Mouse (Mus musculus): Measurements from ENCODE around the gene Dnaja2. TPM values are rescaled to one million over a fixed set of nuclear protein-coding genes. Genes with fewer than 3 reads are reported as not detected.

Gene Dnaja2
- polyA plus RNA-seq, 1 experiment from 2014 or later = 160 TPM

DNA sequence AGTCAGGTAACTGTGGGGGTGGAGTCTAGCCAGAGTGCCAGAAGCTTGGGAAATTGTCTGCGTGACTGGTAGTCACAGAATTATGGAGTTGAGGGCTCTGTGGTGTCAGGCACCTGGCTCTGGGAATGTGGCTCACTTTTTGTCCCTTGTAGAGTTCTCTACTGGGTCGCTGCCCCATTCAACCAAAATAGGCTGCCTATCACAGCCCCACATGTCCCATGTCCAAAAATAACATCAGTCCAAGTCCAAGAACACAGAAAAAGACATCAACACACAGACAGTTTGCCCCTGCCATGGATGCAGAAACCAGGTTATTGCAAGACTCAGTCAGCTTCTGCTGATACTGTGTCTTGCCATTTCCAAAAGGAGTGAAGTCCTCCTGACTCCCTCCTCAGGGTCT, 33.5 kb upstream of the Dnaja2 start:
- Histone ChIP-seq H3K4me1 (no peaks in the 10 kb centered on the region), H3K27ac (no peak overlapping the region), H3K4me3 (no peak overlapping the region), H3K36me3 (no peaks in the 10 kb centered on the region), H3K9ac (no peak overlapping the region), H3K4me2 (no peak overlapping the region), H3K9me3 (no peaks in the 10 kb centered on the region), H3K27me3 (no peaks in the 10 kb centered on the region)
- WGBS = 71% methylated on average over 2 of the region's 2 CpGs
- ATAC-seq (ENCODE audit: borderline replicate concordance, extremely low read depth, low FRiP score, low TSS enrichment) = no peak

DNA sequence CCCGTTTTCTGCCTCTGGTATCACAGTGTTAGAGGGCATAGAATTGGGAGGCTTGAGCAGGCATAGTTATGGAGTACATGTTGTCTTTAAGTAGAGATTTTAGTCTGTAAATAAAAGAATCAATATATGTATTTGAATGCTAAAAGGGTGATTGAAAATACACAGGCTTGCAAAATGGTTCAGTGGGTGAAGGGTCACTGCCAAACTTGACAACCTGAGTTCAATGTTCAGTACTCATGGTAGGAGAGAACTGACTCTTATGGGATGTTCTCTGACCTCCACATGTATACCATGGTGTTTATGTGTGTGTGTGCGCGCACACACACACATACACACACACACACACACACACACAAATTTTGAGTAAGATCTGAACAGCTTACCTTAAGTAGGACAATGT, 22.5 kb upstream of the Dnaja2 start:
- Histone ChIP-seq H3K27ac (no peak overlapping the region), H3K27me3 (no peaks in the 10 kb centered on the region), H3K9ac (no peak overlapping the region), H3K4me3 (no peak overlapping the region), H3K4me2 (no peak overlapping the region), H3K36me3 (no peaks in the 10 kb centered on the region), H3K9me3 (no peaks in the 10 kb centered on the region), H3K4me1 (no peaks in the 10 kb centered on the region)
- no peak for ATAC-seq (ENCODE audit: borderline replicate concordance, extremely low read depth, low FRiP score, low TSS enrichment)
- 81% methylated on average over 3 of the region's 3 CpGs for WGBS

DNA sequence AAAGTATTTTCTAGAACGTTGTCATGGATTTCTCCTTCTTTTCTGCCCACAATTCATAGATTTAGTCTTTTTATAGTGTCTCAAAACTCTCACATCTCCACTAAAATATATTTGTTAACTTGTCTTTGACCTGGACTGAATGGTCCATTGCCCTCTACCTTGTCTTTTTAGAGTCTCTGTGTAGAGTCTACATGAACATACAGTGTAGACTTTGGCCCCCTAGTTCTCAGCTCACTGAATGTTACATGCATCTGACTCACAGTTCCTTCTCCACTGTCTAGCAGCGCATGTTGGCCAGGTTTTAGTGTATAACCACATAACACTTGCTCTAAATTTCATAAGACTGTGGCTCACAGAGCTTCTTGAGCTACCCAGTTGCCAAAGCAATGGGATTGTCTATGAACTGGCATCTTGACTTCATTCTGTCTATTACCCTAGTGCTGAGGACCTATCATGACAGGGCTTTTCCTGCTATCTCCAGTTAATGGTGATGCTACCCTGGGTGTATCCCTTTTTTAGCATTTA, 18.9 kb upstream of the Dnaja2 start:
- Histone ChIP-seq H3K9me3 (no peaks in the 10 kb centered on the region), H3K9ac (no peak overlapping the region), H3K4me1 (no peaks in the 10 kb centered on the region), H3K27me3 (no peaks in the 10 kb centered on the region), H3K4me3 (no peak overlapping the region), H3K4me2 (no peak overlapping the region), H3K27ac (no peak overlapping the region), H3K36me3 (no peaks in the 10 kb centered on the region)
- 80% methylated on average over 2 of the region's 2 CpGs for WGBS
- no peak for ATAC-seq (ENCODE audit: borderline replicate concordance, extremely low read depth, low FRiP score, low TSS enrichment)

DNA sequence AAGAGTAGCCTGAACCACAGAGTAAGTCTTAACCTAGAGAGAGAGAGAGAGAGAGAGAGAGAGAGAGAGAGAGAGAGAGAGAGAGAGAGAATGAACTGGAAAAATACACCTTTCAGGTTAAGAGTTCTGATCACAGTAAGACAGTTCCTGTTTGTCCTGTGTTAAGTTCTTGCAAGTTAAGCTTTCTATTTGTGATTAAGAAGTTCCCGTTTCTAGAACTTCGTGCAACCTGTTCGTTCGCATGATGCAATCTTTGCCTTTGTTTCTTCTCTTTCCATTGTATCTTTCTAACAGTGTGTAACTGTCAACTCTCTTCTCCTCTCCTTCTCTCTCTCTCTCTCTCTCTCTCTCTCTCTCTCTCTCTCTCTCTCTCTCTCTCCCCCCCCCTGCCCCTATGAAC, 15.3 kb upstream of the Dnaja2 start:
- WGBS = 79% methylated on average over 4 of the region's 4 CpGs
- Histone ChIP-seq H3K9ac (no peak overlapping the region), H3K4me3 (no peak overlapping the region), H3K27me3 (no peaks in the 10 kb centered on the region), H3K9me3 (no peaks in the 10 kb centered on the region), H3K36me3 (no peaks in the 10 kb centered on the region), H3K27ac (no peak overlapping the region), H3K4me1 (no peaks in the 10 kb centered on the region), H3K4me2 (no peak overlapping the region)
- no peak for ATAC-seq (ENCODE audit: borderline replicate concordance, extremely low read depth, low FRiP score, low TSS enrichment)

DNA sequence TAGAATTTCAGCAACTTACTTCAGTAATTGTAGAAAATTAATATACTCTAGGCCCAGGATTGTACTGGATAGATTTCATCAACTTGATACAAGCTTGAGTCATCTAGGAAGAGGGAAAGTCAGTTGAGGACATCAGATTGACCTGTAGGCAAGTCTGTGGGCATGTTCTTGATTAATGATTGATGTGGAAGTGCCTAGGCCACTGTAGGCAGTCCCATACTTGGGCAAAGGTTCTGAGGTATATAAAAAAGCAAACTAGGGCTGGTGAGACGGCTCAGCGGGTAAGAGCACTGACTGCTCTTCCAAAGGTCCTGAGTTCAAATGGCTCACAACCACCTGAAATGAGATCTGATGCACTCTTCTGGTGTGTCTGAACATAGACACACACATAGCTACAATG, 12.7 kb upstream of the Dnaja2 start:
- Histone ChIP-seq H3K9ac (no peak overlapping the region), H3K4me3 (no peak overlapping the region), H3K27me3 (no peaks in the 10 kb centered on the region), H3K4me2 (no peak overlapping the region), H3K36me3 (no peaks in the 10 kb centered on the region), H3K27ac (no peak overlapping the region), H3K4me1 (no peaks in the 10 kb centered on the region), H3K9me3 (no peaks in the 10 kb centered on the region)
- no peak for ATAC-seq (ENCODE audit: borderline replicate concordance, extremely low read depth, low FRiP score, low TSS enrichment)
- WGBS = 85% methylated on average over 2 of the region's 2 CpGs

DNA sequence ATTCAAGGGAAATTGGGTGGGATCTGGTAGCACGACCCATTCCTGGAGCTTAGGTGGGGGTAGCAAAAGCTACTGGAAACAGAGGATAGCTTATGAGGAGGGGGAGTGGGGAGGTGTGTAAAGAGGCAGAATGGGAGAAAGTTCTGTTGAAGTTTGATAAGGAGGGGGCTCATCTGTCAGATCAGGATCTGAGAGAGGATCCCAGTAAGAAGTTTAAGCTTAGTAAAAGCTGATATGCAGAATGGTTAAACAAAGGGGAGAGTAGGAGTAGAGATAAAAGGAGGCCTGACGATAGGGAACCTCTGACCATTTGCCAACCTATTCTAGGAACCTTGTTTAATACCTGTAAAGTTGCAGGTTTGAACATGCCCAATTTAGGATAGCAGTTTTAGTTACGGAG, 10.0 kb upstream of the Dnaja2 start:
- 60% methylated on average over 3 of the region's 3 CpGs for WGBS
- no peak for ATAC-seq (ENCODE audit: borderline replicate concordance, extremely low read depth, low FRiP score, low TSS enrichment)
- Histone ChIP-seq H3K27ac (no peak overlapping the region), H3K4me2 (no peak overlapping the region), H3K36me3 (no peaks in the 10 kb centered on the region), H3K4me3 (no peak overlapping the region), H3K4me1 (no peaks in the 10 kb centered on the region), H3K27me3 (no peaks in the 10 kb centered on the region), H3K9me3 (no peaks in the 10 kb centered on the region), H3K9ac (no peak overlapping the region)

DNA sequence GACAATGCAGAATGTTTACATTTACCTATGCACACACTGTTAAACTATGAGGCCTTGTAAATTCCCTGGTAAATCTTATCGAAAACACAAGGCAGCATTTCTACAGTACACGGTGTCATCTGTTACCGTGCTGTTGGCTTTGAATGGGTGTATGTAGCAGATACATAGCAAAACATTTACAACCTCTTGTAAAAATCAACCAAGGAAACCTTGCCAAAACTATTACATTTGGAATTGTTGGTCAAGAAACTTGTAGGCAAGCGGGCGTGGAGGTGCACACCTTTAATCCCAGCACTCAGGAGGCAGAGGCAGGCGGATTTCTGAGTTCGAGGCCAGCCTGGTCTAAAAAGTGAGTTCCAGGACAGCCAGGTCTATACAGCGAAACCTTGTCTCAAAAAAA, 8.2 kb upstream of the Dnaja2 start:
- ATAC-seq (ENCODE audit: borderline replicate concordance, extremely low read depth, low FRiP score, low TSS enrichment) = no peak
- 86% methylated on average over 8 of the region's 8 CpGs for WGBS
- H3K9ac ChIP-seq = no peak overlapping the region
- H3K4me3 ChIP-seq = no peak overlapping the region
- no peak overlapping the region for H3K4me2 ChIP-seq
- H3K36me3 ChIP-seq = no peaks in the 10 kb centered on the region
- H3K27ac ChIP-seq = no peak overlapping the region
- no peaks in the 10 kb centered on the region for H3K9me3 ChIP-seq
- no peaks in the 10 kb centered on the region for H3K4me1 ChIP-seq
- H3K27me3 ChIP-seq = no peaks in the 10 kb centered on the region

DNA sequence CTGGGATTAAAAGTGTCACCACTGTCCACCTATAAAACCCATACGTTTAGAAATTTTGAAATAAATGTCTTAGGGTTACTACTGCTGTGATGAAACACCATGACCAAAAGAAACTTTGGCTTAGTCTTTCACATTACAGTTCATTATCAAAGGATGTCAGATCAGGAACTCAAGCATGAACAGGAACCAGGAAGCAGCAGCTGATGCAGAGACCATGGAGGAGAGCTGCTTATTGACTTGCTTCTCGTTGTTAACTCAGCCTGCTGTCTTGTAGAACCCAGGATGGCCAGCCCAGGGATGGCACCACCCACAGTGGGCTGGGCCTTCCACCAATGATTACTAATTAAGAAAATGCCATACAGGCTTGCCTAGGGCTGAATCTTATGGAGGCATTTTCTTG, 4.8 kb upstream of the Dnaja2 start:
- no peak overlapping the region for H3K4me2 ChIP-seq
- H3K9me3 ChIP-seq = no peaks in the 10 kb centered on the region
- no peaks in the 10 kb centered on the region for H3K27me3 ChIP-seq
- H3K9ac ChIP-seq = no peak overlapping the region
- WGBS = 57% methylated on average over 2 of the region's 2 CpGs
- H3K4me1 ChIP-seq = no peaks in the 10 kb centered on the region
- no peak overlapping the region for H3K4me3 ChIP-seq
- ATAC-seq (ENCODE audit: borderline replicate concordance, extremely low read depth, low FRiP score, low TSS enrichment) = no peak
- H3K27ac ChIP-seq = no peak overlapping the region
- no peaks in the 10 kb centered on the region for H3K36me3 ChIP-seq

DNA sequence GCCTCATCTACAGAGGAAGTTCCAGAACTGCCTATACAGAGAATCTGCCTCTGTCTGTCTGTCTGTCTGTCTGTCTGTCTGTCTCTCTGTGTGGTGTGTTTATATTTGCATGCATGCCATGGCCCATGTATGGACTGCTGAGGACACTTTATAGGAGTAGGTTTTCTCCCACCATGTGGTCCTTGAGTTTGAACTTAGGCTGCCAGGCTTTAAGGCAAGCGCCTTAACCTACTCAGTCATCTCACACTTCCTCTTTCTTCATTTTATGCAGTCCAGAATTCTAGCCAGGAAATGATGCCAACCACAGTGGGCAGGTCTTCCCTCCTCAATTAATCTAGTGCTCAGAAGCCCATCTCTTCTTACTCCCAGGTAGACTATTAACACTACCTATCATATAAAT, 4.1 kb upstream of the Dnaja2 start:
- H3K27me3 ChIP-seq = no peaks in the 10 kb centered on the region
- H3K36me3 ChIP-seq = no peaks in the 10 kb centered on the region
- H3K4me2 ChIP-seq = no peak overlapping the region
- 97% methylated on average over 1 of the region's 1 CpGs for WGBS
- ATAC-seq (ENCODE audit: borderline replicate concordance, extremely low read depth, low FRiP score, low TSS enrichment) = no peak
- H3K27ac ChIP-seq = no peak overlapping the region
- no peaks in the 10 kb centered on the region for H3K4me1 ChIP-seq
- H3K4me3 ChIP-seq = no peak overlapping the region
- H3K9ac ChIP-seq = no peak overlapping the region
- no peaks in the 10 kb centered on the region for H3K9me3 ChIP-seq

DNA sequence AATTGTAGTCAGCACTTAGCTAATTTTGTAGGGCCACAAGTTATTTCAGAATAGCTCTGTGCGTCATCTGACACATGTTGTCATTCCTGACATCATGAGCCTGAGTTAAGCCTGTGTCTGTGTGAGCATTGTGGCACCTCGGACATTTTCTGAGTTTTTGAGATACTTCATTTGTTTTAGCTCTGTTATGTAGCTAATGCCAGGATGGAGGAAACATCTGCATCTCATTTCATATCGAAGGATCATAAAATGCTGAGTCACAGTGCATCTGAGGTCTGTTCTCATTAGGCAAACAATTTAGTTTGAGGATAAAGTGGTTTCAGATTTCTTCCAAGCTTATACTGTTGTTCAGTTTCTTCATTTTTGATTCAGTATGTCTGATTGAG, 2.5 kb upstream of the Dnaja2 start:
- Histone ChIP-seq H3K9me3 (no peaks in the 10 kb centered on the region), H3K9ac (no peak overlapping the region), H3K27me3 (no peaks in the 10 kb centered on the region), H3K4me3 (no peak overlapping the region), H3K36me3 (peaks cover 6% of the 10 kb centered on the region), H3K4me1 (no peaks in the 10 kb centered on the region; the same call in 1 of the 2 replicates), H3K27ac (no peak overlapping the region), H3K4me2 (no peak overlapping the region)
- 55% methylated on average over 3 of the region's 3 CpGs for WGBS
- no peak for ATAC-seq (ENCODE audit: borderline replicate concordance, extremely low read depth, low FRiP score, low TSS enrichment)

DNA sequence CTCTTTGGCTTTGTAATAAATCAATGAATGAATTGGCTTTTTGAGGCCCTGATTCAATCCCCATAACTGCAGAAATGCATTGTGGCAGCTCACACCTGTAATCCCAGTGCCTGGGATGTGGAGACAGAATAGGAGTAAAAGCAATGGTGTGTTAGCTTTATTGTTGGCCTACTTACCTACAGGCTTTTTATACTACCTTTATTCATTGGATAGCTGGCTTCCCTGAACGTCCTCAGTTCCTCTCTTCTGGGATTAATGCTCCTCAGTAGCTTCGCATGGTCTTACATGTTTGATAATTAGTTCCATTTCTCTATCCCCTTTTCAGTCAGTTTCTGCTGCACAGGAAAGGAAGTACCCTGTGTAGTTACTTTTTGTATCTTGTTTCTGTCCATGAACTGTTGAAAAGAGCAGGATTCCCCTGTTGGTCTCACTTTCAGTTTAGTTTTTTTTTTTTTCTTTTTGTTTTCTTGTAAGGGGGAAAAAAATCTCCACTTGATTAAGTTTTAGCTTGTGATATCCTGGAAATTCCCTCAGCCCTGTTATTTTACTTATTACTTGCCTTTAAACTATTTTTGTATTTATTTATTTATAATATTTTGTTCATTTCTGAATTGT, 1.9 kb upstream of the Dnaja2 start:
- H3K9ac ChIP-seq = no peak overlapping the region
- H3K27ac ChIP-seq = no peak overlapping the region
- no peaks in the 10 kb centered on the region for H3K27me3 ChIP-seq
- H3K36me3 ChIP-seq = peaks cover 11% of the 10 kb centered on the region
- H3K4me2 ChIP-seq = no peak overlapping the region
- no peaks in the 10 kb centered on the region for H3K9me3 ChIP-seq
- H3K4me3 ChIP-seq = no peak overlapping the region
- no peaks in the 10 kb centered on the region; the same call in 1 of the 2 replicates for H3K4me1 ChIP-seq
- ATAC-seq (ENCODE audit: borderline replicate concordance, extremely low read depth, low FRiP score, low TSS enrichment) = no peak
- WGBS = 77% methylated on average over 2 of the region's 2 CpGs

DNA sequence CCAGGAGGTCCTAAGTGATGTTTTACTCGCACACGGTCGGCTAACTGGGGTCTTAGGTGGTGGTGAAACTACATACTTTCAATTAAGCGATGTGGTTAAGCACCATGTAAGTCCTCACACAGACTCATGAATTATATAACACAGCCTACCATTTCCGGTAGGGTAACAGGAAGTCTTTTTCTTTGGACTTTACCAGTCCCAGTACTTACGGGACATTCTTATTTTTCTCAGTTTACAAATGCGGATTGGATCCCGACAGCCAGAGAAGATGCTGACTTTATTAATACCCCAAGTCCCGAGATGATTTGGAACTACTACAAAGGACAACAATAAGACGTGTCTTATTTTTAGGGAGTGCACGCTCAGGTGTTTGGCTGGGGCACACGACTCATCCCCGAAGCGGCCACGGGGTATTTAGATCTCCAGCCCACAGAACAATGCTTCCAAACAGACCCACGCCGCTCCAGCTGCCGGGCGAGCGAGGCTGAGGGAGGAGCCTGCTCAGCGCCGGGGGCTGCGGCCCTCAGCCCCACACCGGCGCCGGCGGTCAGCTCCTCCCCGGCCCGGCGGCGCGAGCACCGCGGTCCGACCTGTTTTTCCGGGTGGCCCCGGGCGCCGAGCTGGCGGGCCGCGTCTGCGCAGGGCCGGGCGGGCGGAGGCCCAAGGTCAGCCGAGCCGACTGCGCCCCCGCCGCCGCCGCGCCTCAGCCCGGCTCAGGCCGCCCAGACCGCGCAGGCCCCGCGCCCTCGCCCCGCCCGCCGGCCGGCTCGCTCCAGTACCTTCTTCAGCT, 558 bp downstream of the Dnaja2 start:
- peak overlapping the region; percentile 80 for H3K4me2 ChIP-seq
- H3K4me1 ChIP-seq = no peaks in the 10 kb centered on the region; the same call in 1 of the 2 replicates
- WGBS = under 1% methylated on average over 65 of the region's 66 CpGs
- peak; percentile 90 for ATAC-seq (ENCODE audit: borderline replicate concordance, extremely low read depth, low FRiP score, low TSS enrichment)
- peak overlapping the region; percentile 73 for H3K9ac ChIP-seq
- H3K9me3 ChIP-seq = no peaks in the 10 kb centered on the region
- H3K4me3 ChIP-seq = peak overlapping the region; percentile 73
- no peaks in the 10 kb centered on the region for H3K27me3 ChIP-seq
- H3K27ac ChIP-seq = peak overlapping the region; percentile 86
- H3K36me3 ChIP-seq = peaks cover 26% of the 10 kb centered on the region
